Mouse (Mus musculus) bone marrow, adult 2 months (tissue): Measurements from ENCODE around the gene Hs6st2.

Experiments
- CTCF ChIP-seq: fragments of 200-500 bp; IDR thresholded peaks from 2 replicates; pipeline ENCODE4 v1.5.1; 2011; ENCODE audit warnings: low read length, control low read depth; ENCODE audit not compliant: control insufficient read depth, insufficient read depth
- POLR2A ChIP-seq: fragments of 200-500 bp; IDR thresholded peaks from 2 replicates; pipeline ENCODE4 v1.6.1; 2011; ENCODE audit warnings: low read depth, mild to moderate bottlenecking, control low read depth, low read length, borderline replicate concordance; ENCODE audit not compliant: control insufficient read depth

DNA sequence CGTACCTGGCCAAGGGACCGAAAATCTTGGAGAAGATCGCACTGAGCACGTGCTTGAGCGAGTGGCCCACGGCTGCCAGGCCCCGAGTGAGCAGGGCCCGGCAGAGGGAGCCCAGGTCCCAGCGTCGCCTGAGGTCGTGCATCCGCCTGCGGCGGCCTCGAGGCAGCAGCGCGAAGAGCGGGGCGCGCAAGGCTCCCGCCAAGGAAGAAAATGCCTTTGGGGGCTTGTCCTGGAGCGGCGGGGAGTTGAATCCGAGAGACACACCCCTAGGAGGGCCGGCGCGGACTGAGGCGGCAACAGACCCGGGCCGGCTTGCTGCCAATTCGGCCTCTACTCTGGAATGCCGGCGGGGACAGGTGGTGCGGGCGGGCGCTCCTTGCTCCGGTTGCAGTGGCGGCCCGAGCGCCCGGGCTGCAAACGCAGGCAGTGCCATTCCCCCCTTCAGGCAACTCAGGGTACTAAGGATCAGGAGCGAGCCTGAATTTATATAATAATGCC is 437 bp downstream of the Hs6st2 start:
- TF ChIP-seq CTCF (no peak), POLR2A (no peak)
